Comparison of ENCODE assay signal across 17 mouse cellular contexts in genomic region chr17:11162770-11163169, GRCm38 (mm10).
"Had no signal": no experiment of that assay in that cellular context is flagged by ENCODE, and none has a peak within 500 bp of the region (broad histone marks: within the 10 kb centered on the region; RNA-seq: fewer than 3 reads in every experiment).

No protein-coding gene starts in this region.

- H3K9me3 ChIP-seq: lung, embryonic 15.5 days; midbrain, embryonic 13.5 days; midbrain, embryonic 15.5 days; neural tube, embryonic 12.5 days; stomach, embryonic 15.5 days had no signal

- H3K4me2 ChIP-seq: lung, embryonic 15.5 days; midbrain, embryonic 11.5 days; midbrain, embryonic 13.5 days; midbrain, embryonic 15.5 days; neural tube, embryonic 12.5 days; stomach, embryonic 15.5 days had no signal

- ATAC-seq: lung, postnatal 0 days; midbrain, embryonic 13.5 days; midbrain, embryonic 15.5 days had no signal

- H3K9ac ChIP-seq: lung, embryonic 15.5 days; midbrain, embryonic 13.5 days; midbrain, embryonic 15.5 days; neural tube, embryonic 12.5 days; stomach, embryonic 15.5 days had no signal

- DNase-seq: lung, adult 2 months; lung, postnatal 14 days; lung, postnatal 36 days; right cerebral cortex, postnatal 14 days; thymus, adult 2 months; thymus, postnatal 25 days; thymus, postnatal 4 days had no signal

- H3K4me3 ChIP-seq: lung, embryonic 15.5 days; megakaryocyte, embryonic 14.5 days; midbrain, embryonic 13.5 days; midbrain, embryonic 15.5 days; neural tube, embryonic 12.5 days; stomach, embryonic 15.5 days had no signal

- H3K36me3 ChIP-seq: lung, embryonic 15.5 days; midbrain, embryonic 13.5 days; midbrain, embryonic 15.5 days; neural tube, embryonic 12.5 days; stomach, embryonic 15.5 days had no signal

- H3K27me3 ChIP-seq: lung, embryonic 15.5 days; megakaryocyte, embryonic 14.5 days; midbrain, embryonic 13.5 days; midbrain, embryonic 15.5 days; neural tube, embryonic 12.5 days; stomach, embryonic 15.5 days had no signal

- H3K4me1 ChIP-seq: lung, embryonic 15.5 days; megakaryocyte, embryonic 14.5 days; midbrain, embryonic 15.5 days; neural tube, embryonic 12.5 days; stomach, embryonic 15.5 days had no signal

- H3K27ac ChIP-seq: lung, embryonic 15.5 days; macrophage; midbrain, embryonic 13.5 days; midbrain, embryonic 15.5 days; neural tube, embryonic 12.5 days; stomach, embryonic 15.5 days; stomach, postnatal 0 days had no signal
